Mouse (Mus musculus) megakaryocyte, embryonic 14.5 days (primary cell): Measurements from ENCODE around the gene Slc12a3.

ENCODE experiments used
- FLI1 ChIP-seq: IDR thresholded peaks from 2 replicates; pipeline ENCODE4 v1.6.1; 2012; ENCODE audit warnings: low read length, inconsistent platforms, mixed read lengths
- GATA1 ChIP-seq: IDR thresholded peaks from 3 replicates; pipeline ENCODE4 v1.6.1; 2012; ENCODE audit warnings: mixed read lengths, low read length, inconsistent platforms, borderline replicate concordance

DNA sequence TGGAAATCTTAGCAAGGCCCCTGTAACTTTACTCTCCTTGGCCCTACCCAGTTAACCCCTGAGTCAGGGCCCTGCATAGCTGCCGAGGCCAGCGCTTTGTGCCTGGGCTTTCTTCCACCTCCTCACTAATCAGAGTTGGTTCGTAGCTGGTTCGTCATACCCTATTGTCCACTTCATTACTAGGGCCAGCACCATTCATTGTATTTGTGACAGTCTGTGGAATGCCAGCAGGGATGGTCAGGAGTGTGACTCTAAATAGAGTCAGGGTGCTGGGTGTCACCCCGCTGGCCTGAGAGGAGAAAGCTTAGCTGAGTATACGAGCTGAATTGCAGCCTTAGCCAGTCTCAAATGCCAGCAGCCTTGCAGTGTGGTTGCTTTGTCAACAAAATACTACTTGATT, 31.9 kb upstream of the Slc12a3 start:
- no peak for TF ChIP-seq GATA1
- TF ChIP-seq FLI1: no peak
